Mouse (Mus musculus): Measurements from ENCODE around the gene Tmem121. TPM values are rescaled to one million over a fixed set of nuclear protein-coding genes. Genes with fewer than 3 reads are reported as not detected.
"Not testable (repeated sequence)": the region's sequence is repeated elsewhere in the genome, so short reads cannot be mapped to it uniquely, and the experiment has no call there.

Tmem121 gene
- polyA plus RNA-seq, 1 experiment from 2014 or later = 25.3 TPM

DNA sequence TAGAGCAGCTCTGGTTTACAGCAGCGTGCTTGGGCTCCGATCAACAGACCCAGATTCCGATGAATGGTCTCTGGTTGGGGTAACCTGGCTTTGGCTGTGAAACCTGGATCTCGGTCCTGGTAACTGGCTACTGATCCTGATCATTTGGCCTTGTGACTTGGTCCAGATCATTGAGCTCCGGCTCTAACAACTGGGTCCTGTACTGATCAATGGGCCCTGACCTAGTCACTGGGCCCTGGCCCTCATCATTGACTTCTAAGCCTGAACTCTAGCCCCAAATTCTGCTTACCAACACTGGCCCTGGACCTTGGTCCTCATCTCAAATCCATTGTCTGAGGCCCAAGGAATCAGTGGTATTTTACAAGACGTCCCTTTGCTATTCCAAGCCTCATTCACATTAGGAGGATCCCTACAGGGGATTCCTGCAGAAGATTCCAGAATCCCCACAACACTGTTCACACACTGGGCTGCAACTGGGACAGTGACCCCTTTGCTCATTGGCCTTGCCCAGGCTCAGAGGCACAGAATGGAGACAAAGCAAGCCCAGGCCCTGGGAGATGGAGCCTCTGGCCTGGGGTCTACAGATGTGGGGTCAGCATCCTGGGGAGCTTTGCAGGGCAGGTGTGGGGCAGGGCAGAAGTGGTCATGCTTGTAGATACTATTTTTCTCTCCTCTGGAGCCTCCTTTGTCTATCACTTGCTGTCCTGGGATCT, 46.0 kb downstream of the Tmem121 start:
- WGBS = 85% methylated on average over 6 of the region's 6 CpGs

DNA sequence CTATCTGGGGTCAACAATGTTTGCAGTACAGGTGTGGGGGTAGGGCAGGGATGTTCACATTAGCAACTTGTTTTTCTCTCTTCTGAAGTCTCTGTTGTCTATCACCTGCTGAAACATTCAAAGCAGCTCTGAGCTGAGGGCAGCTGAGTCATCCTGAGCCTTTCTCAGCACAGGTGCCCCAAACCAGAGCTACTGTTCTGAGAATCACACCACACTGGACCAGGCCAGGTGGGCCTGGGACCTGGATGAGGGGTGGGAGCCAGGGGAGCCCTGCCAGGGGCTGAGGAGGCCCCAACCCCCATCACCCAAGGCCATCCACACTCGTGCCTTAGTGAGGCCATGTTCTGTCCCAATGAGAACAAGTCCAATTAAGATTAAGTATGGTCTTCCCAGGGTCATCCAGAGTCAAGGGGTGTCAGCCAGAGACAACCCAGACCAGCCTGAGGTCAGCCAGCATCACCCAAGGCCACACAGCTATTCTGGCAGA, 46.6 kb downstream of the Tmem121 start:
- not testable (repeated sequence) for H3K27me3 ChIP-seq; ATAC-seq (ENCODE audit: low FRiP score, low read depth); H3K36me3 ChIP-seq; H3K4me3 ChIP-seq; H3K9me3 ChIP-seq; H3K9ac ChIP-seq (replicated peaks); H3K27ac ChIP-seq (replicated peaks); H3K4me1 ChIP-seq; H3K4me2 ChIP-seq (replicated peaks)
- 62% methylated on average over 1 of the region's 1 CpGs for WGBS

More for the DNA sequence above, 46.0 kb downstream of the Tmem121 start:
- H3K36me3 ChIP-seq; H3K9me3 ChIP-seq; H3K4me2 ChIP-seq (replicated peaks); H3K9ac ChIP-seq (replicated peaks); ATAC-seq (ENCODE audit: low FRiP score, low read depth); H3K4me3 ChIP-seq; H3K27me3 ChIP-seq; H3K4me1 ChIP-seq; H3K27ac ChIP-seq (replicated peaks): not testable (repeated sequence)

Other genes with a start within 250 kb of the Tmem121 start
- gene Nudt14, start 243.8 kb upstream of the Tmem121 start, polyA plus RNA-seq (2016; fragmentation: Nextera tagmentation; extraction: Ambion mirVana) = 52.9 and 56.6 TPM in 2 replicates
- gene Btbd6, start 209.4 kb upstream of the Tmem121 start, polyA plus RNA-seq (2016; fragmentation: Nextera tagmentation; extraction: Ambion mirVana) = 26.8 and 28.6 TPM in 2 replicates
- 75.9 and 76.2 TPM in 2 replicates for gene Brf1, start 185.2 kb upstream of the Tmem121 start, polyA plus RNA-seq (2016; fragmentation: Nextera tagmentation; extraction: Ambion mirVana)
- 27.1 and 29.9 TPM in 2 replicates for gene Pacs2, start 171.4 kb upstream of the Tmem121 start, polyA plus RNA-seq (2016; fragmentation: Nextera tagmentation; extraction: Ambion mirVana)
- not detected in 2 replicates for gene Tex22, start 111.4 kb upstream of the Tmem121 start, polyA plus RNA-seq (2016; fragmentation: Nextera tagmentation; extraction: Ambion mirVana)
- 19.3 and 20.4 TPM in 2 replicates for gene Mta1, start 87.7 kb upstream of the Tmem121 start, polyA plus RNA-seq (2016; fragmentation: Nextera tagmentation; extraction: Ambion mirVana)
- gene Crip2, start 45.7 kb upstream of the Tmem121 start, polyA plus RNA-seq (2016; fragmentation: Nextera tagmentation; extraction: Ambion mirVana) = 257 and 284 TPM in 2 replicates
- 70.4 and 86.3 TPM in 2 replicates for gene Crip1, start 39.6 kb upstream of the Tmem121 start, polyA plus RNA-seq (2016; fragmentation: Nextera tagmentation; extraction: Ambion mirVana)
- gene Tedc1, start 29.5 kb upstream of the Tmem121 start, polyA plus RNA-seq (2016; fragmentation: Nextera tagmentation; extraction: Ambion mirVana) = 43.5 and 44.3 TPM in 2 replicates

Measured in midbrain, embryonic 12.5 days (tissue).